Mouse (Mus musculus): ENCODE data around the gene Kif20b.

Kif20b gene

GRCm38 (mm10) chr19:34921652-34922602, at the start of gene Kif20b:
TSS of gene Kif20b (plus strand) at chr19:34922361.
- DNase-seq (ENCODE audit: extremely low spot score), result peak; percentile 94

- no peak for DNase-seq (ENCODE audit: extremely low spot score)
Observed at GRCm38 (mm10) chr19:34876676-34877075, 45.5 kb upstream of the Kif20b start.

- peak; percentile 87 for DNase-seq (ENCODE audit: extremely low spot score)
Observed at GRCm38 (mm10) chr19:34877898-34878602, 44.1 kb upstream of the Kif20b start.

DNA sequence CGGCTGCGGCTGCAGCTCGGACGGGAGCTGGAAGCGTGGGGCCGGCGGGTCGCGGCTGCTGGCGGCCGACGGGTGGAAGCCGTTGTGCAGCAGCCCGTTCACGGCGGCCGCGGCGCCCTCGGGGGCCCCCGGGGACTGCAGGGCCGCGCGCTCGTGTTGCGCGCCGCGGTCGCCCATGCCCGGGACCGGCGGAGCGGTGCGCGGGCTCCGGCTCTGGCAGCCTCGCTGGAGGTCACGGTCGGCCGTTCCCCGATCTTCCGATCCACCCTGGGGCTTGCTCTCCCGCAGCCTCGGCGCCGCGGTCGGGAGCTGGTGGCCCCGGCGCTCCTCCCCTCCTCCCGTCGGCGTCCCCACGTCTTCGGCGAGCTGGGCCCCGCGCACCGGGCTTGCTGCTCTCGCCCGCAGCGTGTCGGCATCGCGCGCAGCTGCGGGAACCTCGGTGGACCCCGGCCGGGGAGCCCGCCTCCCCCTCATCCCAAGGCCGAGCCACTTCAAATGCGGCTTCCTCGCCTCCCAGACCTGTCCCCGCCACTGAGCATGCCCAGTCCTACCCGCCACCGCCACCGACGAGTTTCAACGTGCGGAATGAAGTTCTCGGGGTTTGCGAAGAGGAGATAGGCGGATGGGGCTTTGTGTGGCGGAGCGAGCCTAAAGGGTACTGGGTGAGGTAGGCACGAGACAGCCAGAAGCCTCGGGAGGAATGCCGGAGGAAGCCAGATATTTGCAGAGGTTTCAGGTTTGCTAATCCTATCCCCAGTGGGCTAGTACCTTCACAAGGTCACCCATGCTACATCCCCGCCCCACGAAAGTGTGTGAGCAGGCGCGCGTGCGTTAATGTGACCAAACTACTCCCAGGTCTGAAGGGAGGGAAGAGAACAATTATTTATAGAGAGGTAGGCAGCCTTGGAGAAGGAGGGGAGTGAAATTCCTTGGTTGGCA, 43.3 kb upstream of the Kif20b start, which contains the start of gene Pank1:
TSS of gene Pank1 (minus strand) at position 853 of the 939 bp plus-strand sequence.
- peak; percentile 82 for DNase-seq (ENCODE audit: extremely low spot score)

- no peak for DNase-seq (ENCODE audit: extremely low spot score)
Observed at GRCm38 (mm10) chr19:34879624-34880023, 42.5 kb upstream of the Kif20b start.

GRCm38 (mm10) chr19:34881160-34881559, 41.0 kb upstream of the Kif20b start:
- DNase-seq (ENCODE audit: extremely low spot score), result no peak

- no peak for DNase-seq (ENCODE audit: extremely low spot score)
Observed at GRCm38 (mm10) chr19:34882443-34882842, 39.7 kb upstream of the Kif20b start.

- no peak for DNase-seq (ENCODE audit: extremely low spot score)
Observed at GRCm38 (mm10) chr19:34883526-34884224, 38.5 kb upstream of the Kif20b start.

GRCm38 (mm10) chr19:34886324-34886723, 35.8 kb upstream of the Kif20b start:
- DNase-seq (ENCODE audit: extremely low spot score), result no peak

DNA sequence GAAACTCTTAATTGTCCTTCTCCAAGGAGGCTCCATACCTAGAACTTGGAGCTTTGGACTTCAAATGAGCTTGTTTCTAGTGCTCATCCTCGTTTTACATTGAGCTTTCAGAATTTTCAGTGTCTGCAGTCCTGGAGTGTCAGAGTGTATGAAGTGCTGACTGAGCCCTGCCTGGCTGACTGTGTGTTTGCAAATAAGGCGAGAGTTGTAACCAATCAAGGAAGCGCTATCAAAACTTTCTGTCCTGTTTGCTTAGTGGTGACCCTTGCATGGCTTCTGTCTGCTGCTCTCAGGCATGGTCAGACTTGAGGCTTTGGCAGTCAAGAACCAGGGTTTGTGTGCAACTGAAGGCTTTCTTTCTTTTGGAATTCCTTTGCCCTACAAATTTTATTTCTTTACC, 31.2 kb upstream of the Kif20b start:
- DNase-seq (ENCODE audit: extremely low spot score), result no peak

GRCm38 (mm10) chr19:34891590-34891989, 30.6 kb upstream of the Kif20b start:
- no peak for DNase-seq (ENCODE audit: extremely low spot score)

- DNase-seq (ENCODE audit: extremely low spot score), result no peak
Observed at GRCm38 (mm10) chr19:34895082-34895481, 27.1 kb upstream of the Kif20b start.

DNA sequence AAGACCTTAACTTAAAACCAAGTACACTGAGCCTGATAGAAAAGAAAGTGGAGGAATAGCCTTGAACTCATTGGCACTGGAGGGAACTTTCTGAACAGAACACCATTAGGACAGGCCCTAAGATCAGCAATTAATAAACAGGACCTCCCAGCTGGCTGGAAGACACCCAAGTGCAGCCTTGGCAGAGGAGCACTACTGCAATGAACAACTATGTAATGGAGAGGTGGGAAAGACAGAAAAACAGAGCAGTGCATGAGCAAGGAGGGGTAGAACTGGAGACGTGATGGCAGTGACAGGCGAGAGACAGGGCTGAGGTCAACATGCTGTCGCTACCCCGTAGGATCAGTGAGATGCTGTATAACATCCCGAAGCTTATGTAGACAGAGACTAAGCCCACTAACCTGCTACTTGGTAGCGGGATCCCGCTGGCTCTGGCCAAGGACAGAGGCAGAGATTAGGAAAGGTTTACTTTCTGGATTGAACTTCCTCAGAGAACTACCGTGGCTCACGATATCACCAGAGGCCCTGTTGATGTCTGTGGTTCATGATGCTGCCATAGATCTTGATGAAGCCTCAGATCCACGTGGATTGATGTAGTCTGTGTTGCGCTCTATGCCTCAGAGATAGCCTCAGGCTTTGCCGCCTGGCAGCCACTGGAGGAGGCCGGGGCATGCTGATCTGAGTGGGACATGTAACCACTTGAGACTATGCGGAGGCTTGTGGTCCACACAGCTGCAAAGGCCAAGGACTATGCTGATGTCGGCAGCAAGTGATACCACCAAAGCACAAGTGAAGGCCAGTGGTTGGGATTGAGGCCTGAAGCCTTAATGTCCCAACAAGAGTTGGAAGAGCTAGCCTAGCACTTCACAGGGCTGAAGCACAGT, 24.8 kb upstream of the Kif20b start:
- DNase-seq (ENCODE audit: extremely low spot score), result no peak

DNA sequence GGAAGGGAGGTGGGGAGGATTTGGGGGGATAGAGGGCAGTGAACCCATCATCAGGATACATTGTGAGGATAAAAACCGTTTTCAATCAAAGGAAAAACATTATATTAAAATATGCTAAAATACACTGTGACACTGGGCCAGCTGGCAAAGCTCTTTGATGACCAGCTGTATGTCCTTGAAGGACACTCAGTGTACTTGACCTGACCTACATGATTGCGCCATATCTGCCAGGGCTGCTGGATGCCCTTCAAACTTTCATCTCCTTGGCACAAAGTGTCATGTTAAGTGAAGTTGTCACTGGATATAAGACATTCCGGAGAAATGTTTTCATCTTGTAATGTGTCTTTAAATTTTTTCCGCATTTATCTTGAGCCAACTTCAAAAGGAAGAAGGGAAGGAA, 23.2 kb upstream of the Kif20b start:
- DNase-seq (ENCODE audit: extremely low spot score), result no peak

DNA sequence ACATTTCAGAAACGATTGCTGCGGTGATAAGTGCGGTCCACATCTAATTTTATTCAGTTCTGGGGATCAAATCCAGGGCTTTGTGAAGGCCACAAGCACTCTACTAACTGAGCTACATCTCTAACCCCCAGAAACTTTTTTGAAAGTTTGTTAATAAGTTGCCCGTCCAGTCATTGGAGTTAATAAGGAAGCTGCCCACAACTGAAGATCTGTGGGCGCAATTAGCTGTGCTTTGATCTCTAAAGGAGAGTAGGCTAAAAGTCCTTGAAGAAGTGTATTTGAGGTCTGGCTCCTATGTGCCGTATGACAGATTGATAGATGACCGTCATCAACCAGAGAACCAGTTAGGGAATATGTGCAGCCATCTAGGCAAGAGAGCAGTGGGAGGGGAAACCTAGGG, 20.9 kb upstream of the Kif20b start:
- no peak for DNase-seq (ENCODE audit: extremely low spot score)

DNA sequence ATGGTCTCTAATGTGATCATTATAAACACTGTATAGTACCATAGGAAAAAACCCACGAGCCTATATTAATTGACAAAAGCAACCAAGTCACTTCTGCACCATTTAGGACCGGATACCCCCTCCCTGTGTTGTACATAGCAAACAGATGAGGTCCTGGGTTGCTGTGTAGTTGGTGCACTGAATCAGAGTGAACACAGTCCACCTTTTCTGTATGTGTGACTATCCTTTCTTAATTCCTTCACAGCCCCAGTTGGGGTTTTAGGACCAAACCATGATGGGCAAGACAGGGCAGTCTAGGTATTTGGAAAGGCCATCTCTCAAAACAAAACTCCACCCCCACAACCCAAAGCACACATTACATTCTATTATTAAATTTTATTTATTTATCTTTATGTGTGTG, 20.4 kb upstream of the Kif20b start:
- no peak for DNase-seq (ENCODE audit: extremely low spot score)

GRCm38 (mm10) chr19:34904032-34904431, 18.1 kb upstream of the Kif20b start:
- no peak for DNase-seq (ENCODE audit: extremely low spot score)

DNA sequence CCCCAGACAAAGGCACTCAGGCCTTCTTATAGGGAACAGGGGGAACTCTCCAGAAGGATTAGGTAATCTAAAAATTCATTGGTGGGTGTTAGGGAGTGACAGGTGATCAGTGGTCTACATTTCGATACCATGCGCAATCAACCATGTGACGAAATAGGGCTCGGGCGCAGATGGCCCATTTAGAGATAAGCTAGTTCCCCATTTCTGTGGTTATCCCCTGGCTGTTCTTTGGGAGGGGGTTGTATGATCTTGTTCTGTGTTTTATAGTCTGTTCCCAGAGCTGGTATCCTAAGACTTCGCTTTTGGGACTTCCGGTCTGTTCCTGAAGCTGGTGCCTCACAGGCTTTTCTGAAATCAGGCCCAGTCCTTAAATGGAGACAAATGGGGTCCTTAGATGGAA, 16.7 kb upstream of the Kif20b start:
- DNase-seq (ENCODE audit: extremely low spot score), result no peak

- DNase-seq (ENCODE audit: extremely low spot score), result no peak
Observed at GRCm38 (mm10) chr19:34906772-34907171, 15.4 kb upstream of the Kif20b start.

DNA sequence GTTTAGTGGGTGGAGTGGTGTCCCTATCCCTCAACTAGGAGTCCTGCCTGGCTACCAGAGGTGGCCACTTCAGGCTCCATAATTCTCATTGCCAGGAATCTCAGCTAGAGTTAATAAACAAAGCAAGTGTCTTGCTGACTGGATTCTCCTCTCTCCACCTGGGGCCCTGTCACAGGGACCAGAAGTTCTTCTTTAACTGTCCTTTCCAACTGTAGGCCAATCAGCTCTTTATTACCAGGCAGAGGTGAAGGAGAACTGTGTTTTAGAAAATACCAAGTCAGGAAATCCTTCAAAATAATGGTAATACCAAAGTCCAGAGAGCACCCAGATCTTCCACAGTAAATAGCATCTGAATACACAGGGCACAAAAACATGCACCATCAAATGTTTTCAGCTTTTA, 9.8 kb upstream of the Kif20b start:
- no peak for DNase-seq (ENCODE audit: extremely low spot score)
